Mouse (Mus musculus) gastrocnemius, postnatal 10 days (tissue): ENCODE data around the gene Myl3. TPM values are rescaled to one million over a fixed set of nuclear protein-coding genes. Genes with fewer than 3 reads are reported as not detected.

ENCODE experiments used
- DNase-seq: peaks from one replicate; pipeline ENCODE4 v3.0.0; 2021; ENCODE audit warnings: mixed read lengths
- total RNA-seq, 2 experiments: library from RNA; stranded (reverse); gene quantifications; 2 replicates each; pipeline ENCODE4 v1.2.3; 2021

Myl3 gene
- total RNA-seq, 2 experiments from 2014 or later, result 260 to 321 TPM

GRCm38 (mm10) chr9:110762763-110763162 lies 21.1 kb downstream of the Myl3 start:
- no peak for DNase-seq

- DNase-seq, result no peak
Measured at GRCm38 (mm10) chr9:110763405-110763804, 21.7 kb downstream of the Myl3 start.

GRCm38 (mm10) chr9:110772336-110772735 lies 30.7 kb downstream of the Myl3 start:
- DNase-seq, result no peak

- DNase-seq, result peak; percentile 12
Measured at GRCm38 (mm10) chr9:110774403-110775268, 33.0 kb downstream of the Myl3 start.

- DNase-seq, result no peak
Measured at GRCm38 (mm10) chr9:110775269-110776022, 33.8 kb downstream of the Myl3 start.

- DNase-seq, result no peak
Measured at GRCm38 (mm10) chr9:110778100-110778499, 36.4 kb downstream of the Myl3 start.

GRCm38 (mm10) chr9:110778559-110778958 lies 36.9 kb downstream of the Myl3 start:
- no peak for DNase-seq

GRCm38 (mm10) chr9:110779242-110779913 lies 37.7 kb downstream of the Myl3 start:
- no peak for DNase-seq

- DNase-seq, result peak; percentile 99
Measured at GRCm38 (mm10) chr9:110781256-110781721, 39.6 kb downstream of the Myl3 start.

- DNase-seq, result peak; percentile 93
Measured at GRCm38 (mm10) chr9:110781731-110782130, 40.1 kb downstream of the Myl3 start.

GRCm38 (mm10) chr9:110783611-110784010 lies 42.0 kb downstream of the Myl3 start:
- DNase-seq, result no peak

- no peak for DNase-seq
Measured at GRCm38 (mm10) chr9:110788169-110788568, 46.5 kb downstream of the Myl3 start.

- DNase-seq, result no peak
Measured at GRCm38 (mm10) chr9:110790462-110790861, 48.8 kb downstream of the Myl3 start.

GRCm38 (mm10) chr9:110797013-110797412 lies 55.4 kb downstream of the Myl3 start:
- no peak for DNase-seq

- no peak for DNase-seq
Measured at GRCm38 (mm10) chr9:110797866-110798265, 56.2 kb downstream of the Myl3 start, which contains the start of gene Prss42. Gene Prss42, plus strand, starts transcription at chr9:110798166.

GRCm38 (mm10) chr9:110800834-110801479 lies 59.3 kb downstream of the Myl3 start:
- no peak for DNase-seq

GRCm38 (mm10) chr9:110803294-110803693 lies 61.6 kb downstream of the Myl3 start:
- DNase-seq, result no peak

GRCm38 (mm10) chr9:110810051-110810450 lies 68.4 kb downstream of the Myl3 start:
- DNase-seq, result no peak

GRCm38 (mm10) chr9:110813789-110814188 lies 72.1 kb downstream of the Myl3 start, which contains the start of gene Prss44:
Gene Prss44, plus strand, starts transcription at chr9:110813994.
- no peak for DNase-seq
